Mouse (Mus musculus) kidney, embryonic 16.5 days (tissue): Measurements from ENCODE around the gene Fundc1. TPM values are rescaled to one million over a fixed set of nuclear protein-coding genes. Genes with fewer than 3 reads are reported as not detected.

Experiments used
- ATAC-seq: fragments of 200-750 bp; cut with Nextera tagmentation; 2 replicates; pipeline ENCODE4 v1.8.0; 2017; ENCODE audit warnings: moderate TSS enrichment; ENCODE audit not compliant: low FRiP score, low TSS enrichment
- H3K27ac ChIP-seq: fragments of 300-500 bp; sonication (generic); 2 replicates; pipeline ENCODE4 v1.5.1; 2014; ENCODE audit warnings: low read length
- H3K27me3 ChIP-seq: fragments of 300-500 bp; sonication (generic); 2 replicates; pipeline ENCODE4 v1.6.1; 2014; ENCODE audit warnings: low read length, control low read depth, mixed read lengths; ENCODE audit not compliant: insufficient read depth
- H3K36me3 ChIP-seq: fragments of 300-500 bp; sonication (generic); 2 replicates; pipeline ENCODE4 v1.6.1; 2014; ENCODE audit warnings: low read length, control low read depth, mixed read lengths; ENCODE audit not compliant: insufficient read depth
- H3K4me1 ChIP-seq: fragments of 300-500 bp; sonication (generic); 2 replicates; pipeline ENCODE4 v1.6.1; 2014; ENCODE audit warnings: low read length, control low read depth, mixed read lengths; ENCODE audit not compliant: insufficient read depth
- H3K4me2 ChIP-seq: fragments of 300-500 bp; sonication (generic); replicated peaks from 2 replicates; pipeline ENCODE4 v1.6.1; 2014; ENCODE audit warnings: low read depth, low read length
- H3K4me3 ChIP-seq: fragments of 300-500 bp; sonication (generic); 2 replicates; pipeline ENCODE4 v1.5.1; 2014; ENCODE audit warnings: mild to moderate bottlenecking, low read length
- H3K9ac ChIP-seq: fragments of 300-500 bp; sonication (generic); replicated peaks from 2 replicates; pipeline ENCODE4 v1.6.1; 2014; ENCODE audit warnings: low read length
- H3K9me3 ChIP-seq: fragments of 300-500 bp; sonication (generic); 2 replicates; pipeline ENCODE4 v1.6.1; 2016; ENCODE audit warnings: low read length, control low read depth
- WGBS: fragments of 180-500 bp; shearing (Covaris S2); extraction: QIAGEN DNeasy Blood & Tissue Kit; methylation state at CpG from one replicate; pipeline ENCODE4 v1.1.7; 2014; 5-methylcytosine and 5-hydroxymethylcytosine counted together
- polyA plus RNA-seq: library from polyadenylated mRNA; unstranded; fragments of >200 nt; fragmentation: Nextera tagmentation; extraction: Ambion mirVana; gene quantifications from 2 replicates; pipeline ENCODE4 v1.2.1, GENCODE M21; 2015

The Fundc1 gene
- 64.4 and 66.1 TPM in 2 replicates for polyA plus RNA-seq

DNA sequence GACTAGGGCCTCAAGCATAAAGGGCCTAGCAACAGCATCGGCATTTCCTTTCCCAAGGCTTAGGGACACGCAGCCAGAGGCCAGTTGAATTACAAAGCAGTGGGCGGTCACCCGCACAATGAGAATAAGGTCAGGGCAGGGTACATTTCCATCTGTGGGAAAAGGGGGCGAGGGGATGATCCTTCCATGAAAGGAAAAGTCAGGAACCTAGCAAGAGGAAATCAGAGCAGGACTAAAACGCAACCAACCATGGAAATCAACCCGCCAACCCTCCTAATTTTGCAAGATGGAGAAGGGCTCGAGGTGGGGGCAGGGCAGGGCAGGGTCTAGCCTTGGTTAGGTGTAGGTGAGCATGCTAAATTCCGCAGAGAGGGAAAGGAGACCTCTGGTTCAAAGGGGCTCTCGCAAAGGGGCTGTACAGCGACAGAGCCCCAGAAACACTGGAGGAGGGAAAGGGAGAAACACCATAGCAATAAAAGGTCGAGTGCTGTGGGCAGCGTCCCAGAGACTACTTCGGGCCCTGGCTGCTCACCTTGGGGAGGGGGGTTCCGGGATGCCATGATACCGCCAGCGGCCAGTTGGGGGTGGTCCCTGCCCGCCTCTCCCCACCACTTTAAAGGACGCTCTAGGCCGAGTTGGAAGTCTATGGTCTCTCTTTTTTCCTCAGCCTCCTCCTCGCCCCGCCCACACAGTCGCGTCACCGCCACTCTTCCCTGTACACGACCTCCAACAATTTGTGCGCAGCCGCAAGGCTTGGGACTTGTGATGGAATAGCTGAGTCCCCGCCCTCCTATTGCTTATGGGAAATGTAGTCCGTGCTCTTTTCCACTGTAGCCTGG lies at the start of gene Fundc1:
Gene Fundc1, minus strand, starts transcription at position 705 of the 839 bp plus-strand sequence.
- H3K4me3 ChIP-seq = peak within 1 kb of the TSS; percentile 58
- H3K9ac ChIP-seq = peak within 1 kb of the TSS; percentile 71
- H3K4me2 ChIP-seq = peak within 1 kb of the TSS; percentile 54
- H3K36me3 ChIP-seq = no peaks in the 10 kb centered on the region
- peak within 1 kb of the TSS; percentile 93 for H3K27ac ChIP-seq
- H3K4me1 ChIP-seq = no peaks in the 10 kb centered on the region
- no peaks in the 10 kb centered on the region for H3K9me3 ChIP-seq
- 16% methylated on average over 28 of the region's 30 CpGs for WGBS
- no peaks in the 10 kb centered on the region for H3K27me3 ChIP-seq
- peak; percentile 99 for ATAC-seq

DNA sequence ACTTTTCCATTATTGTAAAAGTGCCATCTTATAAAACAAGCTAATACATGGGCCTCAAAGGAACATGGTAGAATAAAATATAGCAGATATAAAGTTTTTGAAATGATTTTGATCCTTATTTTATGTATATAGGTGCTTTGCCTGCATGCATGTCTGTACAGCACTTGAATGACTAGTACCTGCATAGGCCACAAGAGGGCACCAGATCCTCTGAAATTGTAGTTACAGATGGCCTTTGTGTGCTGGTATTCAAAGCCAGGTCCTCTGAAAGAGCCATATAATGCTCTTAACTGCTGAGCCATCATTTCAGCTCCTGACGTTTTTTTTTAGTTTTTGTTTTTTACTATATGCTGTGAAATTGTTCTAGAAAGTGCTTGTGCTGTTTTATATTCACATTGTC lies 39.1 kb upstream of the Fundc1 start:
- H3K27me3 ChIP-seq = no peaks in the 10 kb centered on the region
- WGBS = 70% methylated on average over 1 of the region's 1 CpGs
- no peaks in the 10 kb centered on the region for H3K4me1 ChIP-seq
- H3K9ac ChIP-seq = no peak overlapping the region
- no peak for ATAC-seq
- H3K36me3 ChIP-seq = no peaks in the 10 kb centered on the region
- H3K4me2 ChIP-seq = no peak overlapping the region
- H3K9me3 ChIP-seq = no peaks in the 10 kb centered on the region
- no peak overlapping the region for H3K27ac ChIP-seq
- H3K4me3 ChIP-seq = no peak overlapping the region

DNA sequence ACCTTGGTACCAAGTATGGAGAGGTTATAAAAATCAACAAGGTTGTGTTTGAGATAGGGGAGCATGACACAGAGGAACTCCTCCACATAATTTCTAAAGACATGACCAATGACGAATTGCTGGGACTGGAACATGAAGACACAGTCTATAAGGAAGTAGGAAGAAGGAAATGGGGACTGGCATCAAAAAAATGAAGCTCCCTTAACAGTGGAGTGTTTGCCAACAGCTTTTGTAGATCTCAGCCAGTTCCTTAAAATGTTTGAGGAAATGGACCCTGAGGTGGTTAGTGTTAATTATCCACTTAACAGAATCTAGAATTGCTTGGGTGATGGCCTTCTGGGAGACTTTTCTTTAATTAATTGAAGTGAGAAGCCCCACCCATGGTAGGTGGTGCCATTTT lies 36.6 kb upstream of the Fundc1 start:
- no peaks in the 10 kb centered on the region for H3K9me3 ChIP-seq
- no peaks in the 10 kb centered on the region for H3K36me3 ChIP-seq
- no peaks in the 10 kb centered on the region for H3K4me1 ChIP-seq
- H3K4me3 ChIP-seq = no peak overlapping the region
- H3K27ac ChIP-seq = no peak overlapping the region
- H3K4me2 ChIP-seq = no peak overlapping the region
- ATAC-seq = no peak
- H3K9ac ChIP-seq = no peak overlapping the region
- no peaks in the 10 kb centered on the region for H3K27me3 ChIP-seq
- 63% methylated on average over 1 of the region's 1 CpGs for WGBS

DNA sequence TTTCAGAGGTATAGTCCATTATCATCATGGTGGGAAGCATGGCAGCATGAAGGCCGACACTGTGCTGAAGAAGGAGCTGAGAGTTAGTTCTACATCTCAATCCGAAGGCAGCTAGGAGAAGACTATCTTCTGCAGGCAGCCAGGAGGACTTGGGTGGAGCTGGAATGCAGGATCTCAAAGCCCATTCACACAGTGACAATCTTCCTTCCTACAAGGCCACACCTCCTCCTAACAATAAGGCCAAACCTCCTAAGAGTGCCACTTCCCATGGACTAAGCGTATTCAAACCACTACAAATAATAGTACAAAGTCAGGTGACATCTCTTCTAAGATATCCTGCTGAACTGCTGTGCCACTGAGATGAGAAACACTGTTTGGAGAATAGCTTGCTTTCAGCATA lies 35.5 kb upstream of the Fundc1 start:
- no peaks in the 10 kb centered on the region for H3K4me1 ChIP-seq
- H3K9me3 ChIP-seq = no peaks in the 10 kb centered on the region
- no peaks in the 10 kb centered on the region for H3K36me3 ChIP-seq
- 71% methylated on average over 3 of the region's 3 CpGs for WGBS
- no peak overlapping the region for H3K4me3 ChIP-seq
- H3K27me3 ChIP-seq = no peaks in the 10 kb centered on the region
- no peak for ATAC-seq
- no peak overlapping the region for H3K4me2 ChIP-seq
- no peak overlapping the region for H3K9ac ChIP-seq
- H3K27ac ChIP-seq = no peak overlapping the region

DNA sequence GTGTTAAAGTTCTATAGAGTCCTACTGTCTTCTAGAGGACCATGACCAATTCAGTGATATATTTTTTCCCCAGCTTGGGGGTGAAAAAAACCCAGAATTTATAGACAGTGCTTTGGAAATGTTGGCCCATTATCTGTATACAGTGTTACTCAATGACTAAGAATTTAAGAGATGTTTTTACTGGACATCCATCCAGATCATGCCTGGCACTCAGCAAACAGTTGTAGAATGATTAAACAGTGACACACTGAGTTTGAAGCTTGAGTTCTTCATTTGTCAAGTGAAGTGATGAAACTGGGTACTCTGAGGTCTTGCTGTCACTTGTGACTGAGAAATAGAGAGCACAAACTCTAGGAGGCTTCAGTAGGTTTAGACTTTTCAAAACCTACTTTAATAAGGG lies 21.2 kb upstream of the Fundc1 start:
- Histone ChIP-seq H3K27me3 (no peaks in the 10 kb centered on the region), H3K4me2 (no peak overlapping the region), H3K4me3 (no peak overlapping the region), H3K9me3 (no peaks in the 10 kb centered on the region), H3K9ac (no peak overlapping the region), H3K36me3 (no peaks in the 10 kb centered on the region), H3K4me1 (no peaks in the 10 kb centered on the region), H3K27ac (no peak overlapping the region)
- no peak for ATAC-seq

DNA sequence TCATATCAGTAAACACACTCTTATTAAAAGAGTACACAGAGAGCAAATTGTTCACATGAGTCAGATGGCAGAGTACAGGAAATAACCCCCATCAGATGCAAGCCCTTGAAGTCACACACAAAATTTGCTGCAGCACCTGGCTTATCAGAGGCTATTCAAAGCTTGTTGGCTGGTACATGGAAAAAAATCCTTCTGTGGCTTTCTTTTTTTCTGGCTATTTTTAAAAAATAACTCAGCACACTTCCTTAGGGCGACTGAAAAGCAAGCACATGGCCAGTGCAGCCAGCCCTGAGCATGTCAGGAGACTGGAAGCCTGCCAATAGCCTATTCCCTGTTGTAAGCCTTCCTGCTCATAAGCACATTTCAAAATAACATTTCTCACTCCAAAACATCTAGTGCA lies 18.6 kb upstream of the Fundc1 start:
- WGBS = 24% methylated on average over 1 of the region's 1 CpGs
- H3K4me2 ChIP-seq = no peak overlapping the region
- no peaks in the 10 kb centered on the region for H3K4me1 ChIP-seq
- ATAC-seq = no peak
- H3K9me3 ChIP-seq = no peaks in the 10 kb centered on the region
- no peak overlapping the region for H3K27ac ChIP-seq
- H3K9ac ChIP-seq = no peak overlapping the region
- H3K27me3 ChIP-seq = no peaks in the 10 kb centered on the region
- H3K4me3 ChIP-seq = no peak overlapping the region
- no peaks in the 10 kb centered on the region for H3K36me3 ChIP-seq

DNA sequence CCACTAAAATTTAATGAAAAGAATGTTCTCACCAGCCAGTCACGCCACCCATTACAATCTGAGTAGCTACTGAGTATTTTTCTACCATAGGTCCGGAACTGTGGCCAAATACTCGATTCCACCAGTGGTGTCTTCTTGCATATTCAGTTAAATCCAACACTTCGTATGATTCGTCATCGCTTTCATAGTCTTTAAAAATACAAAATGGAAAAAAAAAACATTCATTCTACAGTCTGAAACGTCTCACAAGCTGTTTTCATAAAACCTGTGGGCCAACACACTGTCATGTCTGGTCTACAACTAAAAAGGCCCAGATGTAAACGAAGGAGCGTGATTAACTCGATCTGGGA lies 879 bp downstream of the Fundc1 start:
- Histone ChIP-seq H3K4me1 (no peaks in the 10 kb centered on the region), H3K36me3 (no peaks in the 10 kb centered on the region), H3K4me3 (peak overlapping the region; percentile 58), H3K4me2 (peak overlapping the region; percentile 54), H3K9me3 (no peaks in the 10 kb centered on the region), H3K9ac (peak overlapping the region; percentile 71), H3K27ac (peak overlapping the region; percentile 93), H3K27me3 (no peaks in the 10 kb centered on the region)
- 34% methylated on average over 10 of the region's 10 CpGs for WGBS
- no peak for ATAC-seq

DNA sequence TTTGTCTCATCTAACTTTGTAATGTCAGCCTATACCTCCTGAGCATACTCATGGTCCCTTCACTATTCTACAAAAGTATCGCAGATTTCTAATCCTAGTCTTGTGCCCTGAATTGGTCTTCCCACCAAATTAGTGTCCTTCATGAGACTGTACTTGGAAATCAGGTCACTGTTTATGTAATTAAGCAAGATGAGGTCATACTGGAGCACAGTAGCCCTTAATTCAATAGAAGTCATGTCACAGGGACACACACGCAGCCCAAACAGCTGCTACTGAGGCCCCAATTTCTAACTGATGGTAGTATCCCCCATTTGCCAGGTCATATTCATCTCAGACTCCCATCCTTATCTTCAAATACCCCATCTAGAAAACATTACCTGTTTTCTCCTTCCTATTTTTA lies 3.5 kb downstream of the Fundc1 start:
- Histone ChIP-seq H3K4me1 (no peaks in the 10 kb centered on the region), H3K4me2 (no peak overlapping the region), H3K9me3 (no peaks in the 10 kb centered on the region), H3K27me3 (no peaks in the 10 kb centered on the region), H3K9ac (no peak overlapping the region), H3K4me3 (no peak overlapping the region), H3K27ac (no peak overlapping the region), H3K36me3 (no peaks in the 10 kb centered on the region)
- WGBS = 84% methylated on average over 2 of the region's 2 CpGs
- no peak for ATAC-seq

DNA sequence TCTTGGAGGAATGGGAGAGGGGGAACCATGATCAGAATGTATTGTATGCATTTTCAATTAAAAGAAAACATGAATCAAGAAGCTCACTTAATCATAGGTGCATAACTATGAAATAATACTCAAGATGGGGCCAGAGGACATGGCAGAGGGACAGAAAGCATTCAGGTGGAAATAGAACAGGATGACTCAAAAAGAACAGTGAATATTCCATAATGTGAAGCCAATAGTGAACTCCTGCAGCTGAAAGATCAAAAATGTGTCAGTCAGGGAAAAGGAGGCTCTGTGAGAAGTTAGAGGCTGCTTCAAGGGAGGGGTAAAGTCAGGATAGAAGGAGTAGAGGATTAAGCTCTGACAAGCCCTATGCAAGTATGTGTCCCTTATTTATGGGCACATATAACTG lies 6.4 kb downstream of the Fundc1 start:
- H3K4me1 ChIP-seq = no peaks in the 10 kb centered on the region
- H3K4me3 ChIP-seq = no peak overlapping the region
- no peaks in the 10 kb centered on the region for H3K9me3 ChIP-seq
- no peaks in the 10 kb centered on the region for H3K36me3 ChIP-seq
- H3K9ac ChIP-seq = no peak overlapping the region
- no peak overlapping the region for H3K4me2 ChIP-seq
- H3K27me3 ChIP-seq = no peaks in the 10 kb centered on the region
- H3K27ac ChIP-seq = no peak overlapping the region
- ATAC-seq = no peak

DNA sequence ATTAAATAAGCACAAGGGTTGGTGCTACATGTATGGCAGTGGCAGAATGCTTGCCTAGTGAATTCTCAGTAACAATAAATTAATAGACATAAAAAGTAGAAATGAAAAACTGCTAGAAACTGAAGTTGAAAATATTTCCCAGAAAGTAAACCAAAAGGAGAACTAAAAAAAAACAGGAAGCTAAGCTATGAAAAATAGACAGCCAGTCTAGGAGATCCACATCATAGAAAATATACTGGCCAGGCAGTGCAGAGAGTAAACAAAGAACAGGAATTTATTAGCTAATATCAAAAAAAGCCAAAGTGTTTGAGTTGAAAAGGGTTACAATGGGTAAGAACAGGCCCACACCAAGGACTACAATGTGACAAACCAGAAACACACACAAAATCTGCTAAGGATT lies 7.4 kb downstream of the Fundc1 start:
- no peaks in the 10 kb centered on the region for H3K36me3 ChIP-seq
- H3K9ac ChIP-seq = no peak overlapping the region
- ATAC-seq = no peak
- no peaks in the 10 kb centered on the region for H3K27me3 ChIP-seq
- H3K9me3 ChIP-seq = no peaks in the 10 kb centered on the region
- H3K4me2 ChIP-seq = no peak overlapping the region
- no peak overlapping the region for H3K4me3 ChIP-seq
- H3K4me1 ChIP-seq = no peaks in the 10 kb centered on the region
- H3K27ac ChIP-seq = no peak overlapping the region
